Mouse (Mus musculus): Measurements from ENCODE around the gene Mat2a. TPM values are rescaled to one million over a fixed set of nuclear protein-coding genes. Genes with fewer than 3 reads are reported as not detected.

Gene Mat2a
- polyA plus RNA-seq (2012; rRNA removed; ENCODE audit: low replicate concordance) = 20.1 and 71.9 TPM in 2 replicates

GRCm38 (mm10) chr6:72439355-72440185 lies at the start of gene Mat2a:
Gene Mat2a, minus strand, starts transcription at chr6:72439558.

GRCm38 (mm10) chr6:72414076-72414756 lies 25.1 kb downstream of the Mat2a start, which contains the start of gene Ggcx:
Gene Ggcx, plus strand, starts transcription at chr6:72414308.

DNA sequence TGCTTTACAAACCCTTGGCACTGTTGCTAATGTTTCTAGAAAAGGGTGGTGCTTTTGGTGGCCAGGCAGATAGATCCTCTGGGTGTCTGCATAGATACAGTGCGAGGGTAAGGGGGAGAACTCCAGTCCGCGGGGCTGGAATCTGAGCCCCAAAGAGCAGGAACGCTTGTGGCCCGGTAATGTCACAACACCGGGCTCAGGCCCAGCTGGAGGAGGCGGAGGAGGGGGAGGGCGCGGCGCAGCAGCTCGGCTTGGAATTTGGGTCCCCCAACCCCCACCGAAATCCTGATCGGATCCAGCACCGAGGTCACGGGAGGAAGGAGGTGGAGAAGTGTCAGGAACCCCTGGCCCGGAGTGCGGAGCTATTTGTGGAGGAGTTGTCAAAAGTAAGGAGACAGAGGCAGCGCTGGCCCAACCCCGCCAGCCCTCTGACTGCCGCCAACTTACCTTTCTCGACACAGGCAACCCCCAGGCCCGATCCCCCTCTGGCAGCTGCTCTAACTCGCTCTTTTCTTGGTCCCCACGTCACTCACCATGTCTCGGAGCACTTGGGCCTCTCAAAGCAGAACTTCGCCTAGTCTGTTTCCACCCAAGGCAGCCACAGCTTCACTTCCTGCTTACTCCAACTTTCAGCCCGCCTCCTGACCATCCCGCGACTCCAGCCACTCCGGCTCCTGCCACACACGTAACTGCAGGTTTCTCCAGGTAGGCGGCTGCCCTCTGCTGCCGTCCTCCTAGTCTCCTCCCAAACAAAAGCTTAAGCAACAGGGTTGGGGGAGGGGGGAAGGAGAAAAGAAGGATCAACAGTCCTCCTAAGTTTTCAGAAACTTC lies 49.2 kb downstream of the Mat2a start, which contains the start of gene Vamp8:
Gene Vamp8 (minus strand): TSS at position 763 of the 831 bp plus-strand sequence.

Other genes starting within 250 kb of the Mat2a start
- gene Atoh8, start 204.0 kb downstream of the Mat2a start, polyA plus RNA-seq (2012; rRNA removed; ENCODE audit: low replicate concordance) = 5.4 and 8.8 TPM in 2 replicates
- 0.60 and 0.72 TPM in 2 replicates for gene Sftpb, start 134.9 kb downstream of the Mat2a start, polyA plus RNA-seq (2012; rRNA removed; ENCODE audit: low replicate concordance)
- gene Usp39, start 94.4 kb downstream of the Mat2a start, polyA plus RNA-seq (2012; rRNA removed; ENCODE audit: low replicate concordance) = 4.9 and 5.8 TPM in 2 replicates
- 6.6 and 9.1 TPM in 2 replicates for gene 0610030E20Rik, start 92.2 kb downstream of the Mat2a start, polyA plus RNA-seq (2012; rRNA removed; ENCODE audit: low replicate concordance)
- 44.1 and 44.7 TPM in 2 replicates for gene Tmem150a, start 84.1 kb downstream of the Mat2a start, polyA plus RNA-seq (2012; rRNA removed; ENCODE audit: low replicate concordance)
- 90.6 and 127 TPM in 2 replicates for gene Rnf181, start 72.6 kb downstream of the Mat2a start, polyA plus RNA-seq (2012; rRNA removed; ENCODE audit: low replicate concordance)
- gene Vamp5, start 59.1 kb downstream of the Mat2a start, polyA plus RNA-seq (2012; rRNA removed; ENCODE audit: low replicate concordance) = 14.0 and 23.5 TPM in 2 replicates
- 184 and 294 TPM in 2 replicates for gene Vamp8, start 48.9 kb downstream of the Mat2a start, polyA plus RNA-seq (2012; rRNA removed; ENCODE audit: low replicate concordance)
- 6.8 and 12.1 TPM in 2 replicates for gene Ggcx, start 25.2 kb downstream of the Mat2a start, polyA plus RNA-seq (2012; rRNA removed; ENCODE audit: low replicate concordance)
- 13.8 and 21.4 TPM in 2 replicates for gene Sh2d6, start 82.1 kb upstream of the Mat2a start, polyA plus RNA-seq (2012; rRNA removed; ENCODE audit: low replicate concordance)
- 15.4 and 48.6 TPM in 2 replicates for gene Capg, start 104.8 kb upstream of the Mat2a start, polyA plus RNA-seq (2012; rRNA removed; ENCODE audit: low replicate concordance)
- 29.8 and 30.3 TPM in 2 replicates for gene Elmod3, start 158.9 kb upstream of the Mat2a start, polyA plus RNA-seq (2012; rRNA removed; ENCODE audit: low replicate concordance)
- gene Retsat, start 158.9 kb upstream of the Mat2a start, polyA plus RNA-seq (2012; rRNA removed; ENCODE audit: low replicate concordance) = 145 and 185 TPM in 2 replicates
- 16.1 and 19.8 TPM in 2 replicates for gene Tgoln1, start 177.4 kb upstream of the Mat2a start, polyA plus RNA-seq (2012; rRNA removed; ENCODE audit: low replicate concordance)